Mouse (Mus musculus): ENCODE measurements around the gene Slc44a3. TPM values are rescaled to one million over a fixed set of nuclear protein-coding genes. Genes with fewer than 3 reads are reported as not detected.

The Slc44a3 gene
- polyA plus RNA-seq (2012; rRNA removed) = 0.20 and 0.54 TPM in 2 replicates

DNA sequence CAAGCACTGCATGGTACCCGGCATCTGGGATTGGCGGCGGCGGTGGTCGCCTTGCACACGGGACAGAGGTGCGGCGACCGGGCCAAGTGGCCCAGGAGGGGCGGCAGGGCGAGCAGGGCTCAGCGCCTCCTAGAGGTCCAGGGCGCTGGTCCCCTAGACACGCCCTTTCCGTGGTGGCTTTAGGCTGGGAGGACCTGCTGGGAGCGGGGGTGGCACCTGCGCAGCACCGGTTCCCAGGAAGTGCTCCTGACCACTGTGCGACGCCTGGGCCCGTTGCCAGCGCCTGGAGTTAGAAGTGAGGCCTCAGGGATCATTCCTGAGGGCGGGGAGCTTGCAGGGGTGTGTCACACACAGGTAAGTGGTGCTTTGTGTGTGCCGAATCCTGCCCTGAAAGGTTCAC, at the start of gene Slc44a3:
Slc44a3 (minus strand) TSS at position 229 of the 400 bp plus-strand sequence.

DNA sequence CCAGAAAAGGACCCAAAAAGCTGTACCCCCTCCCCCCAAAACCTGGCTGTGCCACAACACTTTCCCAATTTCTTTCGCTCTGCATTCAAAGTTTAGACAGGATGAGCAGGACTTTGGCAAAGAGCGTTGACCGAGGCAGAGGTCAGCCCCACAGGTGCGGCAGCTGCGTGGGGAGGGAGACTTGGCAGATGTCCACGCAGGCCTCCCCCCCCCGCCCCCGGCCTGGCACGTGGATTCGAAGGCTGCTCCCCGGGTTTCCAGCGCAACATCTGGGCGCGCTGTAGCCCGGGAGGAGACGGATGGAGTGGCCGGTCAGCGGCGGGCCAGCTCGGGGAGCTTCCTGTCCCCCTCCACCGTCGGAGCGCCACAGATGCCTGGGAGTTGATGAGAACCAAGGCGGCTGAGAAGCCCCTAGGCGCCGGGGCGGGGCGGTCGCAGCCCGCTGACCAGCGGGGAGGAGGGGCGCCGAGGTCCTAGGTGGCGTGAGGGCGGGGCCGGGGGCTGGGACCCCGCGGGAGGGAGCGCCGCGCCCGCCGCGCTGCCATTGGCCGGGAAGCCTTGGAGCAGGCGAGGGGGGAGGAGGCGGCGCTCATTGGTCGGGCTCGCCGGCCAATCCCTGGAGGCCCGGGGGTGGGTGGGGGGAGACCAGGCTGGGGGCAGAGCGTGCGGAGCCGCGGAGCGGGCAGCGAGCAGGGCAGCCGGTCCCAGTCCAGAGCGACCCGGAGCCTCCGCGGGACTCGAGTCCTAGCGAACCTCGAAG, 106.2 kb downstream of the Slc44a3 start, which contains the start of gene Cnn3:
Cnn3 (plus strand) TSS at position 637 of the 760 bp plus-strand sequence.

Other genes with a start within 250 kb of the Slc44a3 start
- 1.8 and 2.1 TPM in 2 replicates for gene Tmem56, start 249.3 kb downstream of the Slc44a3 start, polyA plus RNA-seq (2012; rRNA removed)
- gene Alg14, start 240.6 kb downstream of the Slc44a3 start, polyA plus RNA-seq (2012; rRNA removed) = 17.1 and 18.2 TPM in 2 replicates
- 504 and 511 TPM in 2 replicates for gene Cnn3, start 105.9 kb downstream of the Slc44a3 start, polyA plus RNA-seq (2012; rRNA removed)
- gene 4930432M17Rik, start 138.4 kb upstream of the Slc44a3 start, polyA plus RNA-seq (2012; rRNA removed) = not detected in 2 replicates
- 7.2 and 8.2 TPM in 2 replicates for gene F3, start 191.1 kb upstream of the Slc44a3 start, polyA plus RNA-seq (2012; rRNA removed)